Mouse (Mus musculus): ENCODE data around the gene Cacna1d. TPM values are rescaled to one million over a fixed set of nuclear protein-coding genes. Genes with fewer than 3 reads are reported as not detected.

Gene Cacna1d
- polyA plus RNA-seq, 1 experiment from 2014 or later = 3.0 TPM

GRCm38 (mm10) chr14:30291389-30292134, 199.7 kb downstream of the Cacna1d start:
- Histone ChIP-seq H3K36me3 (ENCODE audit: insufficient read depth, low read length) (no peaks in the 10 kb centered on the region), H3K27ac (no peak overlapping the region), H3K27me3 (ENCODE audit: insufficient read depth, low read length) (no peaks in the 10 kb centered on the region), H3K4me2 (ENCODE audit: low read length) (no peak overlapping the region), H3K9ac (ENCODE audit: low read depth, low read length) (no peak overlapping the region), H3K4me3 (replicated peaks; ENCODE audit: low read depth, low read length) (no peak overlapping the region), H3K4me1 (replicated peaks; ENCODE audit: insufficient read depth, low read length) (no peaks in the 10 kb centered on the region; the same call in none of the 2 replicates), H3K9me3 (replicated peaks; ENCODE audit: low read length) (no peaks in the 10 kb centered on the region)
- WGBS = 56% methylated on average over 9 of the region's 9 CpGs
- no peak for TF ChIP-seq CTCF (IDR thresholded peaks at IDR 0.05; ENCODE audit: low read depth)
- ATAC-seq (replicated peaks; ENCODE audit: low FRiP score, low read depth) (no peak), DNase-seq (ENCODE audit: low spot score) (no peak)

GRCm38 (mm10) chr14:30284446-30284845, 206.8 kb downstream of the Cacna1d start:
- H3K36me3 ChIP-seq (ENCODE audit: insufficient read depth, low read length) = no peaks in the 10 kb centered on the region
- H3K27ac ChIP-seq = no peak overlapping the region
- H3K9me3 ChIP-seq (replicated peaks; ENCODE audit: low read length) = no peaks in the 10 kb centered on the region
- no peaks in the 10 kb centered on the region for H3K27me3 ChIP-seq (ENCODE audit: insufficient read depth, low read length)
- H3K4me2 ChIP-seq (ENCODE audit: low read length) = no peak overlapping the region
- H3K4me1 ChIP-seq (replicated peaks; ENCODE audit: insufficient read depth, low read length) = no peaks in the 10 kb centered on the region
- 52% methylated on average over 10 of the region's 10 CpGs for WGBS
- no peak for TF ChIP-seq CTCF (IDR thresholded peaks at IDR 0.05; ENCODE audit: low read depth)
- no peak overlapping the region for H3K9ac ChIP-seq (ENCODE audit: low read depth, low read length)
- ATAC-seq (replicated peaks; ENCODE audit: low FRiP score, low read depth) (no peak), DNase-seq (ENCODE audit: low spot score) (peak; percentile 40)
- no peak overlapping the region for H3K4me3 ChIP-seq (replicated peaks; ENCODE audit: low read depth, low read length)

GRCm38 (mm10) chr14:30284022-30284421, 207.2 kb downstream of the Cacna1d start:
- H3K4me2 ChIP-seq (ENCODE audit: low read length) = no peak overlapping the region
- no peak overlapping the region for H3K27ac ChIP-seq
- DNase-seq (ENCODE audit: low spot score) = no peak
- H3K36me3 ChIP-seq (ENCODE audit: insufficient read depth, low read length) = no peaks in the 10 kb centered on the region
- WGBS = 60% methylated on average over 10 of the region's 10 CpGs
- no peak overlapping the region for H3K9ac ChIP-seq (ENCODE audit: low read depth, low read length)
- no peak overlapping the region for H3K4me3 ChIP-seq (replicated peaks; ENCODE audit: low read depth, low read length)
- no peaks in the 10 kb centered on the region for H3K4me1 ChIP-seq (replicated peaks; ENCODE audit: insufficient read depth, low read length)
- TF ChIP-seq CTCF (IDR thresholded peaks at IDR 0.05; ENCODE audit: low read depth) = no peak
- H3K9me3 ChIP-seq (replicated peaks; ENCODE audit: low read length) = no peaks in the 10 kb centered on the region
- H3K27me3 ChIP-seq (ENCODE audit: insufficient read depth, low read length) = no peaks in the 10 kb centered on the region
- ATAC-seq (replicated peaks; ENCODE audit: low FRiP score, low read depth) = no peak

- no peaks in the 10 kb centered on the region for H3K36me3 ChIP-seq (ENCODE audit: insufficient read depth, low read length)
- H3K9ac ChIP-seq (ENCODE audit: low read depth, low read length) = no peak overlapping the region
- ATAC-seq (replicated peaks; ENCODE audit: low FRiP score, low read depth) (no peak), DNase-seq (ENCODE audit: low spot score) (no peak)
- no peak for TF ChIP-seq CTCF (IDR thresholded peaks at IDR 0.05; ENCODE audit: low read depth)
- 85% methylated on average over 9 of the region's 9 CpGs for WGBS
- H3K27me3 ChIP-seq (ENCODE audit: insufficient read depth, low read length) = no peaks in the 10 kb centered on the region
- no peak overlapping the region for H3K4me2 ChIP-seq (ENCODE audit: low read length)
- H3K27ac ChIP-seq = no peak overlapping the region
- H3K4me3 ChIP-seq (replicated peaks; ENCODE audit: low read depth, low read length) = no peak overlapping the region
- H3K4me1 ChIP-seq (replicated peaks; ENCODE audit: insufficient read depth, low read length) = no peaks in the 10 kb centered on the region
- H3K9me3 ChIP-seq (replicated peaks; ENCODE audit: low read length) = no peaks in the 10 kb centered on the region
Measured at GRCm38 (mm10) chr14:30275572-30275971, 215.7 kb downstream of the Cacna1d start.

- no peak overlapping the region for H3K4me3 ChIP-seq (replicated peaks; ENCODE audit: low read depth, low read length)
- H3K4me1 ChIP-seq (replicated peaks; ENCODE audit: insufficient read depth, low read length) = no peaks in the 10 kb centered on the region
- no peaks in the 10 kb centered on the region for H3K27me3 ChIP-seq (ENCODE audit: insufficient read depth, low read length)
- no peak for TF ChIP-seq CTCF (IDR thresholded peaks at IDR 0.05; ENCODE audit: low read depth)
- H3K27ac ChIP-seq = no peak overlapping the region
- no peaks in the 10 kb centered on the region for H3K9me3 ChIP-seq (replicated peaks; ENCODE audit: low read length)
- 58% methylated on average over 4 of the region's 4 CpGs for whole genome bisulfite sequencing
- H3K36me3 ChIP-seq (ENCODE audit: insufficient read depth, low read length) = no peaks in the 10 kb centered on the region
- H3K4me2 ChIP-seq (ENCODE audit: low read length) = no peak overlapping the region
- H3K9ac ChIP-seq (ENCODE audit: low read depth, low read length) = no peak overlapping the region
- ATAC-seq (replicated peaks; ENCODE audit: low FRiP score, low read depth) = no peak
- no peak for DNase-seq (ENCODE audit: low spot score)
Measured at GRCm38 (mm10) chr14:30272976-30273375, 218.3 kb downstream of the Cacna1d start.

- Histone ChIP-seq H3K36me3 (ENCODE audit: insufficient read depth, low read length) (no peaks in the 10 kb centered on the region), H3K9ac (ENCODE audit: low read depth, low read length) (no peak overlapping the region), H3K9me3 (replicated peaks; ENCODE audit: low read length) (no peaks in the 10 kb centered on the region), H3K27me3 (ENCODE audit: insufficient read depth, low read length) (no peaks in the 10 kb centered on the region), H3K4me3 (replicated peaks; ENCODE audit: low read depth, low read length) (no peak overlapping the region), H3K27ac (no peak overlapping the region), H3K4me1 (replicated peaks; ENCODE audit: insufficient read depth, low read length) (no peaks in the 10 kb centered on the region), H3K4me2 (ENCODE audit: low read length) (no peak overlapping the region)
- no peak for TF ChIP-seq CTCF (IDR thresholded peaks at IDR 0.05; ENCODE audit: low read depth)
- DNase-seq (ENCODE audit: low spot score) (no peak), ATAC-seq (replicated peaks; ENCODE audit: low FRiP score, low read depth) (no peak)
- WGBS = 80% methylated on average over 5 of the region's 5 CpGs
Measured at GRCm38 (mm10) chr14:30272523-30272922, 218.7 kb downstream of the Cacna1d start.

- Histone ChIP-seq H3K27ac (no peak overlapping the region), H3K9ac (ENCODE audit: low read depth, low read length) (no peak overlapping the region), H3K4me1 (replicated peaks; ENCODE audit: insufficient read depth, low read length) (no peaks in the 10 kb centered on the region), H3K9me3 (replicated peaks; ENCODE audit: low read length) (no peaks in the 10 kb centered on the region), H3K27me3 (ENCODE audit: insufficient read depth, low read length) (no peaks in the 10 kb centered on the region), H3K36me3 (ENCODE audit: insufficient read depth, low read length) (no peaks in the 10 kb centered on the region), H3K4me2 (ENCODE audit: low read length) (no peak overlapping the region), H3K4me3 (replicated peaks; ENCODE audit: low read depth, low read length) (no peak overlapping the region)
- no peak for TF ChIP-seq CTCF (IDR thresholded peaks at IDR 0.05; ENCODE audit: low read depth)
- 47% methylated on average over 8 of the region's 8 CpGs for WGBS
- ATAC-seq (replicated peaks; ENCODE audit: low FRiP score, low read depth) (no peak), DNase-seq (ENCODE audit: low spot score) (no peak)
Measured at GRCm38 (mm10) chr14:30271856-30272255, 219.4 kb downstream of the Cacna1d start.

Measured in kidney, postnatal 0 days (tissue).